Mouse (Mus musculus) cerebellum, adult 18-20 months (tissue): ENCODE measurements around the gene B3gntl1.
A peak's percentile ranks its signal among the peaks of the same experiment; 100 is the strongest.
"Not testable (repeated sequence)": the region's sequence is repeated elsewhere in the genome, so short reads cannot be mapped to it uniquely, and the experiment has no call there.

Source experiments
- DNase-seq, 2 experiments: peaks; one replicate each; pipeline ENCODE4 v3.0.0; 2021

The B3gntl1 gene

GRCm38 (mm10) chr11:121683243-121683642, 10.3 kb upstream of the B3gntl1 start:
- DNase-seq: no peak

- DNase-seq: peak in 1 of 2 experiments; percentile 22
Measured at GRCm38 (mm10) chr11:121680750-121681149, 7.8 kb upstream of the B3gntl1 start.

- DNase-seq: no peak
Measured at GRCm38 (mm10) chr11:121679581-121679980, 6.6 kb upstream of the B3gntl1 start.

- no peak for DNase-seq
Measured at GRCm38 (mm10) chr11:121676836-121677235, 3.9 kb upstream of the B3gntl1 start.

GRCm38 (mm10) chr11:121673629-121674028, 676 bp upstream of the B3gntl1 start:
- DNase-seq: peak in 1 of 2 experiments; percentile 22

GRCm38 (mm10) chr11:121672312-121672989, 502 bp downstream of the B3gntl1 start:
- no peak for DNase-seq

DNA sequence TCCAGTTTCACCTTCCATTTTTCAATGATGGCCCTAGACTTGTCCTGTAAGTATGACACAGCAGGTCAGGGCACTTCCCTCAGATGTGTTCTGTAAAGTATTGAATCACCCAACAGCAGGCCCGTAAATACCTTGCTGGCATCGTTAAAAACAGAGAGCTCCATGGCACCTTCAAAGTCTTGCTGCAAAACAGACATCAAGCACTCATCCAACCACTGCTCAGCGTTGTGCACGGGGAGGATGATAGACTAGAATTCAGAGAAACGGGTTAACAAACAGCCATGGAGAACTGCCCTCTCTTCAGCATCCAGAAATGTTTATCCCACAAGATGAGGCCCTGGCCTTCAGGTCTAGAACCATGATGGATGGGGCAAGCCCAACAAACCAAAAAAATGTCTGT, 2.0 kb downstream of the B3gntl1 start:
- no peak for DNase-seq

- DNase-seq: no peak
Measured at GRCm38 (mm10) chr11:121668776-121669175, 4.2 kb downstream of the B3gntl1 start.

- DNase-seq: no peak
Measured at GRCm38 (mm10) chr11:121667541-121667940, 5.4 kb downstream of the B3gntl1 start.

GRCm38 (mm10) chr11:121661116-121661515, 11.8 kb downstream of the B3gntl1 start:
- DNase-seq: no peak

GRCm38 (mm10) chr11:121660604-121661003, 12.3 kb downstream of the B3gntl1 start:
- not testable (repeated sequence) for DNase-seq

DNA sequence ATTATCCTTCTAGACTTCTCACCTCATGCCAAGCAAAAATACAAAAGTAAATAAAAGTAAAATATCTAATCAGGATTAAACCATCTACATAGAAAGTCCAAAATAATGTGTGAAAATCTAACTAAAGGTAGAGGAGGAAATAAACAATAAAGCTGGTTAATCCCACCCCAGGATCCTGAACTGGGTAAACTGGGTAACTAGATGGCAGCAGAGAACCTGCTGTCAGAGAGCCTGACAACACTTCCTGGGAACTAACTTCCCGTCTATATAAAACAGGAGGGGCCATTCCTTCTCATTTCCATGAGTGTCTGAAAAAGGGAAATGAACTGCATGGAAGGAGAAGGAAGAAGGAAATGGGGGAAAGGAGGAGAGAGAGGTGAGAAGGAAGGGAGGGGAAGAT, 14.8 kb downstream of the B3gntl1 start:
- no peak for DNase-seq

DNA sequence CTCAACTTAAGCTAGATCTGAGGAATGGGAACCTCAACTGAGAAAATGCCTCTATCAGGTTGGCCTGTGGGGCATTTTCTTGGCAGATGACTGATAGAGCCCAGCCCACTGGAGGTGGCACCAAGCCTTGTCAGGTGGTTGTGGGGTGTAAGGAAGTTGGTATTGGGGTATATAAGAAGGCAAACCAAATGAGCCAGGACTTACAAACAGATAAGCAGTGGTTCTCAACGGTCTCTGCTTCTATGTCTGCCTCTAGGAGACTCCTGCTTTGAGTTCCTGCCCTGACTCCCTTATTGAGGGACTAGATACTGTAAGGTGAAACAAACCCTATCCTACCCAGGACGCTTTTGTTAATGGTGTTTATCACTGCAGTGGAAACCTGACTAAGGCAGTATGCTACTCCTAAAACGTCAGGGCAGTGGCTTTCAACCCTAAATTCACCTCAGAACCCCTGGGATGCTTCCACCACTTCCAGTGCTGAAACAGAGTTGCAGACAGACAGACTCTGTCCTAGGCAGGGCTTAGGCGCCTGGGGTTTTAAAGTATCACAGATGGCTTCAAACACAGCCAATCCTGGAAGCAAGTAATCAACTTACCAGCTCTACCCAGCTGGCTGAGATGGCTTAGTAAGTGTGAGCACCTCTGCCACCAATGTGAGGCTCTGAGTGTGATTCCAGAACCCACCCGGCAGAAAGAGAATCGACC, 17.0 kb downstream of the B3gntl1 start:
- no peak for DNase-seq

DNA sequence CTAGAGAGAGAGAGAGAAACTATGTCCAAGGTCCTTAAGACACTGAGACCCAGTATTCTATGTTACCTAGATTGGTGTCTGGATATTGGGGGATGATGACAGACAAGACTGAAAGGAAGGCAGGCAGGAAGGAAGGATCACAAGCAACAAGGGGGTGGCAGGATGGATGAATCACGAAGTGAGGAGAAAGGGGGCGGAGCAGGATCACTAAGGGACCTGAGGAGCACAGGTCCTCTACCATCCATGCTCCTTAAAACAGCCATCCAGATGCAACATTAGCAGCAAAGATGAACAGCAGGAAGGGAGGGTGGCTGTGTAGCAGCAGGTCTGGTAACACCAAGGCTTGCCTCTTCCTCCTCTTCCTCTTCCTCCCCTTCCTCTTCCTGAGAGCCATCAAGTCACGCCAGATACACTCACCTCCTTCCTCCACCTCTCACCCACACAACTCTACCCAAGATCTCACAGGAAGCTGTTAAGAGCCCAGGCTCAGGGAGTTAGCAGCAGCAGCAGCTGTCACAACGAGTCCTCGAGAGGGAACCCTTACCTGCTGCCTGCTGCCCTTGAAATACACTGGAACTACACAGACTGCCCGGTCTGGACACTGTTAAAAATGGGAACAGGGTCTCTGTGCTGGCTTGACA, 17.7 kb downstream of the B3gntl1 start:
- no peak for DNase-seq

DNA sequence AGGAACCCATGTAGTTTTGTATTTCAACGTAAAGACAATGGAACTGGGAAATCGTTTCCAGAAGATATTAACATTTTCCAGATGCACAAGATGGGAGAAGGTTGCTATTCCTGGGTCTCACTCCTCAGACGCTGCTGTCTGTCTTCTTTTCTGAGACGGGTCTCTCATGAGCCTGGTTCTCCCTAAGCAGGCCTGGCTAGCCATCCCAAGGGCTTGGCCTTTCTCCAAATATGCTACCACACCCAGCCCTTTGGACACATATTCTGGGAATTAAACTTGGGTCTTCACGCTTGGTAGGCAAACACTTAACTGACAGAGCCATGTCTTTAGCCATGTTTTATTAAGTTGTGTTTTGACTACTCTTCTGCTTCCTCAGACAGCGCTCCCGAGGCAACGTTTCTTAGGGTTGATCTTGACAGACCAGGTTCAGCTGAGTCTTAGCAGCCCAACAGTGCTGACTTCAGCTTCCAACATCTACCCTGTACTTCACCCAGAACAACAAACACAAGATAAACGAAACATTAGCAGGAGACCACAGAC, 18.5 kb downstream of the B3gntl1 start:
- no peak for DNase-seq

- no peak for DNase-seq
Measured at GRCm38 (mm10) chr11:121653631-121654030, 19.3 kb downstream of the B3gntl1 start.

- DNase-seq: peak; percentile 61 to 62
Measured at GRCm38 (mm10) chr11:121652547-121653305, 20.2 kb downstream of the B3gntl1 start.

GRCm38 (mm10) chr11:121651983-121652382, 21.0 kb downstream of the B3gntl1 start:
- no peak for DNase-seq

- no peak for DNase-seq
Measured at GRCm38 (mm10) chr11:121651556-121651955, 21.4 kb downstream of the B3gntl1 start.

- no peak for DNase-seq
Measured at GRCm38 (mm10) chr11:121650668-121651067, 22.3 kb downstream of the B3gntl1 start.

DNA sequence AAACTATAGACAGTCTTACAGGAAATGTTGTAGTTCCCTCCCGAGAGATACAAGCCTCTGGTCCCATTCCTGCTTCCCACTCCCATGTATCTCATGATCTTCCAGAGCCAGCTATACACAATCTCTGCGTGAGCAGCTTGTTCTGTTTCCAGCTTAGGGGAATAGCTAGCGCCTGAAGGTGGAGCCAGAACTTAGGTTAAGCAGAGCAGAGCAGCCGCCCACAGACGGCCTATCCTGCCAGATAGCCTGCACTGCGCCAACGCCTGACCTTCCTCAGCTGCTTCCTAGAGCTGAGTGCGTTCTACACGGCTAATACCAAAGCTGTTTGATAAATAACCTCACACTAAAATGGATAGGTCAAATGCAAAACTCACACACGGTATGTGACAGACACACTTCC, 23.1 kb downstream of the B3gntl1 start:
- peak in 1 of 2 experiments; percentile 25 for DNase-seq

- DNase-seq: no peak
Measured at GRCm38 (mm10) chr11:121648166-121648565, 24.8 kb downstream of the B3gntl1 start.

- no peak for DNase-seq
Measured at GRCm38 (mm10) chr11:121647321-121647720, 25.6 kb downstream of the B3gntl1 start.
